Mouse (Mus musculus) heart, postnatal 36 days (tissue): ENCODE data around the gene Gm973. TPM values are rescaled to one million over a fixed set of nuclear protein-coding genes. Genes with fewer than 3 reads are reported as not detected.
A peak's percentile ranks its signal among the peaks of the same experiment; 100 is the strongest.

Experiments used
- DNase-seq, 2 experiments: peaks; one replicate each; pipeline ENCODE4 v3.0.0; 2021 to 2022
- intact Hi-C: fragments of 180-260 bp; cut with DNase I; formaldehyde crosslinking; loops from one replicate; pipeline ENCODE4 v1.15.1; 2025
- total RNA-seq, 2 experiments: library from RNA; stranded (reverse); gene quantifications; 2 replicates each; pipeline ENCODE4 v1.2.3; 2021

Gm973 gene
- total RNA-seq, 2 experiments from 2014 or later: 0.28 TPM; not detected in 1

- DNase-seq: no peak
- intact Hi-C loops: no loop called here
These were observed 63.3 kb downstream of the Gm973 start for GRCm38 (mm10) chr1:59579327-59579726.

DNA sequence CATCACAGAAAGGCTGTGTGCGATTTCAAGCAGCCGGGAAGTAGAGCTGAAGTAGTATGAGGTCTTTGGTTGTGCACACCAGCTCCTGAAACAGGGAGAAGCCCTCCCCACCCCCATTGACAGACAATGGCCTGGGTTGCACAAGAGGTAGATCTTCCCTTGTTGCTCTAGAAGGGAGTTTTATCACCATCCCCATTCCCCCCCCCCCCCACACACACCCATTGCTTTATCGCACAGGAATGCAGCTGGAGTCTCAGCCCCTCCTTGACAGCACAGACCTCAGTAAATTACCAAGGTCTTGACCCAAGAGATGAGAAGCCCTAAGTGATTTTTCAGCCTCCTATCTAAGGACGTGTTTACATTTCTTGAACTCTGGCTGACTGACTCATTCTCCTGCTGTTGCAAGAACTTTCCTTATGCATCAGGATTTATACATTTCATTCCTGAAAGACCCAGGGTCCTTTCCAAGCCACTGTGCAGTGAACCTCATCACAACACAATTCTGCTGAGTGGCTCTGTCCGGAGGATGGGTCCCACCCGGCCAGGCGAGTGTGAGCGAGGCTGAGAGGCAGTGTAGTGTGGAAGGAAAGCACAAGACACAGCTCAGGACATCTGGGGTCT, 64.2 kb downstream of the Gm973 start:
- intact Hi-C loops: loop anchor here (5.0 kb wide), 1 partner anchor 333 kb away; no protein-coding TSS in a partner anchor

GRCm38 (mm10) chr1:59580880-59581279, 64.8 kb downstream of the Gm973 start:
- intact Hi-C loops: loop anchor here (5.0 kb wide), 1 partner anchor 334 kb away; no protein-coding TSS in a partner anchor
- DNase-seq: no peak

More for the DNA sequence above, 64.2 kb downstream of the Gm973 start:
- DNase-seq: no peak

DNA sequence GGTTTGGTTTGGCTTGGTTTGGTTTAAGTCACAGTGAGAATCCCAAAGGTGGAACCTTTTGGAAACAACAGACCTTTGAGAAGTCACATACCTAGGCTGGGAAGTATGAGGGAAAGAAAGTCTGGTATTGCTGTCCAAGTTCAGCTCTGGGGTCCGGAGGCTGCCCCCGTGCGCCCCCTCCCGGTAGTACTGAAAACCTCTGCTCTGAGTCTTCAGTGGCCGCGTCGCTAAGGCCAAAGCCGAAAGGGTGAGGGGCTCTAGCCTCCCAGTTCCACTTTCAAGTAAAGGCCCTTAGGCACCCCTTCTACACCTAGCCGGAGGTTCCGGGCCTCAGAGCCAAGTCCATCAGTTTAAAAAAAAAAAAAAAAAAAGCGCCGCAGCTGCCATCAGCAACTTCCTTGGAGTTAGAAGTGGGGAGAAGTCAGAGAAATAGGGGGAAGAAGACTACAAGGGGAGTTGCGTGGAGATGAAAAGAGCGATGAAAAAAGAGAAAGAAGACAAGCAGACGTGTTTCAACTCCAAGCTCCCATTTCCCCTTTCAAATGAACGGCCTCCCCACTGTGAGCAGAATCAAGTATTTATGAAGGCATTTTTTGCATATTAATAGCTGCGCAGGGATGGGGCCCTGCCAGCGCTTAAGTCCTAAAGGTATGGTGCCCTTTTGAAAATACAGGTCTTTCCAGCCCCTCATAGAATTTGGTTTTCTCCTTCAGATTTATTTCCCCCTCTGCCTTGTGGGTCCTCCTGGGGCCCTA, 68.8 kb downstream of the Gm973 start:
- DNase-seq: peak; percentile 73 to 83
- intact Hi-C loops: loop anchor here (1.0 to 5.0 kb wide), 4 partner anchors 38 to 338 kb away; partner anchors contain the start of gene Fzd7

GRCm38 (mm10) chr1:59589271-59589670, 73.2 kb downstream of the Gm973 start:
- no peak for DNase-seq
- intact Hi-C loops: no loop called here

DNA sequence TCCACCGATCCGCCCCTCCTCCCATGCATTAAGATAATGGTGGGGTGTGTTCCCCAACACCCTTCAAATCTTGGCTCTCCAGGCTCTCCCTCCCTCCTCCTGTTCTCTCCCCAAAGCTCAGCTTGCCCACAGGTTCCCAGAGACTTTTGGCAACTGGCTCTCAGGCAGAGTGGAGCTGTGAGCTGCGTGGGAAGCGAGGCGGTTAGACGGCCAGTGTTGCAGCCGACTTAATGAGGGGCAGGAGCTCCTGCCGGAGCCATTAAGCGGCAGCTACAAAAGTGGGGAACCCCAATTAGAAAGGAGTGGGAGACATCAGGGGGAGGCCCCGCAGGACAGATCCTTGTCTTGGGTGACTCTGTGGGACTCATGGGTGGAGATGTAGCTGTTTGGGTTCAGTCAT, 76.3 kb downstream of the Gm973 start:
- DNase-seq: peak in 1 of 2 experiments; percentile 7
- intact Hi-C loops: no loop called here

DNA sequence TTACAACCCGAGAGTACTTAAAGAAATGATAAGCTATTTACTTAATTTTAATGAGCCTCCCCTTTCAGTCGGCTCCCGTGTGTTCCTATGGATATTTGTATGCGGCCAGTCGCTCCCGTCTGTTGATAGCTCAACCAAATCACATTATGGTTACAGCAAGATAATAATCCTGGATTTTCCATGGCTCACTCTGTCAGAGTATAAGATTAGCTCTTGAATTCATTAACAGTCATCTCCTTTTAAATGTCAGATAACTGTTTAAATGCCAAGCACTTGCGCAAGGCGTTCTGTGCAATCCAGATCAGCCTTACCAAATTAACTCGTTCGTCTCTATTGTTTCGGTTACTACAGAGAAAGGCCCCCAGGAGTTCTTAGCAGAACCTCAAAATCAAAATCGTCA, 76.8 kb downstream of the Gm973 start:
- no peak for DNase-seq
- intact Hi-C loops: no loop called here

GRCm38 (mm10) chr1:59593622-59594035, 77.6 kb downstream of the Gm973 start:
- intact Hi-C loops: no loop called here
- no peak for DNase-seq

- no peak for DNase-seq
- intact Hi-C loops: no loop called here
These were observed 78.7 kb downstream of the Gm973 start for GRCm38 (mm10) chr1:59594586-59595266.

DNA sequence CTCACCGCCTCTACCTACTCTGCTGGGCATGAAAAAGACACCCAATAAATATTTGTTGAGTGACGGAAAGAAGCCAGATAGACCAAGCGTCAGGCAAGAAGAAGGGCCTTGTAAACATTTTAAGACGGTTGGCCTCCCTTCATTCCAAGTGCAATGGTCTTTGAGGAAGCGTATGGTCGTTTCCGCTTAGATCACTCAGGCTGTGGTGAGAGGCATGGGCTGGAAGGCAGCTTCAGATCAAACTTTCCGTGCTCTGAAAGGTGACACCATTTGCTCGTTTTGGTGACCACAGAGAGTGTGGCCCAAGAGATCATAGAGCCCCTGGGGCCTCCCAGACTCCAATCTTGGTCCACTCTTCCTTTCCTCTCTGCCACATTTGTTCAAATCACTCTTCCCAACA, 79.5 kb downstream of the Gm973 start:
- DNase-seq: no peak
- intact Hi-C loops: no loop called here

GRCm38 (mm10) chr1:59602531-59603416, 86.7 kb downstream of the Gm973 start:
- DNase-seq: no peak

GRCm38 (mm10) chr1:59603417-59603712, 87.3 kb downstream of the Gm973 start:
- no peak for DNase-seq
- intact Hi-C loops: no loop called here

More at GRCm38 (mm10) chr1:59602531-59603416, 86.7 kb downstream of the Gm973 start:
- intact Hi-C loops: no loop called here

- no peak for DNase-seq
- intact Hi-C loops: no loop called here
These were observed 87.8 kb downstream of the Gm973 start for GRCm38 (mm10) chr1:59603893-59604292.

DNA sequence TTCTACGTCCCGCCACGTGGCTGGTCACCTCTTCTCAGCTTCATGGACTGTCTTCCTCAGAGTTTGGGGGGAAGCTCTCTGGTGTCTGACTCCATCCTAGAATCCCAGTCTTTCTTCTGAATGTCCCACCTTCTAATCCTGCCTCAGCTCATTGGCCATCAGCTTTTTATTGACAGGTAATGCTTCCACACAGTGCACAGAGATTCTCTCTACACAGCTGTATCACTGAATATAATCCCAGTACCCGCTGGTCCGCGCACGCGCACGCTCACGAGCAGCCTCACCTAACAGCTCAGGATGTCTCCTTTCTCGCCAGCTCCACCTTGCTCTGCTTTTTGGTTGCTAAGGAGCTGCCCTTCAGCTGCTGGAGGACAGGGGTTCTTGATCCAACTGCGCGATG, 90.4 kb downstream of the Gm973 start:
- intact Hi-C loops: no loop called here
- DNase-seq: no peak

GRCm38 (mm10) chr1:59607071-59607470, 91.0 kb downstream of the Gm973 start:
- DNase-seq: no peak
- intact Hi-C loops: no loop called here

- no peak for DNase-seq
- intact Hi-C loops: no loop called here
These were observed 92.2 kb downstream of the Gm973 start for GRCm38 (mm10) chr1:59608125-59608762.

GRCm38 (mm10) chr1:59608920-59609319, 92.9 kb downstream of the Gm973 start:
- intact Hi-C loops: no loop called here
- no peak for DNase-seq

DNA sequence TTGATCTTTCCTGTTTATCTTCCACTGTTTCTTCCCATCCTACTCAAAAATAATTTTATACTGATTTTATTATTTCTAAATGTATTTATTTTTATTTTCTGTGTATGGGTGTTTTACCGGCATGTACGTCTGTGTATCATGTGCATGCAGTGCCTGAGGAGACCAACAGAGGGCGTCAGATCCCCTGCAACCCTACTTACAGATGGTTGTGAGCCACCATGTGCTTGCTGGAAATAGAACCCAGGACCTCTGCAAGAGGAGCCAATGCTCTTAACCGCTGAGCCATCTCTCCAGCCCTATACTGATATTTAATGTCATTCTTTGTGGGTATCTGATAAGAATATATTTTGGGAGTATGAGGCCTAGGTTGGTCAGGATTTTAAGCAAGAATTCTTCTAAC, 93.4 kb downstream of the Gm973 start:
- intact Hi-C loops: no loop called here
- no peak for DNase-seq

DNA sequence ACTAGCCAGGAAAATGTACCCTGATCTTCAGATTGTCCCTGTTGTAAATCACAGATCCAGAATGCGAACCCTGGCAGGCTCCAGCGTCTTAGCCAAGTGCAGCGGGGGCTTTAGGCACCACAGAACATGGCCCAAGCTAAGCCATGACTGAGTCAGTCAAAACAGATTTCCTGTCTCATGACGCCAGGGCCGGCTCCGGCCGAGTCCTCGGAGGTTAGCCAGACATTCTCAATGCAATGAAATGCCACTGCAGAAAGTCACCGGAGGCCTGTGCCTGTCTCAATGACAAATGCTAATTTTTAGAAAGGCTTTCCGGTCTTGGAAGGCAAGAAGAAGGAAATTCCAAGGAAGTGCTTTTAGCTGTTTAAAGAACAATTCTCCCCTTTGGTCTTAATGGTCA, 93.8 kb downstream of the Gm973 start:
- intact Hi-C loops: no loop called here
- DNase-seq: peak in 1 of 2 experiments; percentile 17

DNA sequence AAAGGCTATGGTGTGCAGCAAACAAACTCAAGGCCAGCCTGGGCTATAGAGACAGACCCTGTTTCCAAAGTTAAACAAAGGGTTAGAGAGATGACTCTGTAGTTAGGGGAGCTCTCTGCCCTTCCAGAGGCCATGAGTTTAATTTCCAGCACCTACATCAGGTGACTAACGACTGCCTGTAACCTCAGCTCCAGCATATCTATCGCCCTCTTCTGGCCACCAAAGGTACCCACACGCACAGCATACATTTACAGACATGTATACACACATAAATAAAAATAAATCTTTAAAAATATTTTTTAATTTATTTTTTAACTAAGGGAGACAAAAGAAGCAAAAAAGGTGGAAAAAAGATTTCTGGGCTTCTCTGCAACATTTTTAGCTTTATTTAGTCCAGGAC, 94.9 kb downstream of the Gm973 start:
- intact Hi-C loops: no loop called here
- DNase-seq: no peak
